Mouse (Mus musculus): ENCODE measurements around the gene Fbxo21. TPM values are rescaled to one million over a fixed set of nuclear protein-coding genes. Genes with fewer than 3 reads are reported as not detected.

The Fbxo21 gene
- 203 and 214 TPM in 2 replicates for polyA plus RNA-seq (2015; fragmentation: Nextera tagmentation; extraction: Ambion mirVana)

DNA sequence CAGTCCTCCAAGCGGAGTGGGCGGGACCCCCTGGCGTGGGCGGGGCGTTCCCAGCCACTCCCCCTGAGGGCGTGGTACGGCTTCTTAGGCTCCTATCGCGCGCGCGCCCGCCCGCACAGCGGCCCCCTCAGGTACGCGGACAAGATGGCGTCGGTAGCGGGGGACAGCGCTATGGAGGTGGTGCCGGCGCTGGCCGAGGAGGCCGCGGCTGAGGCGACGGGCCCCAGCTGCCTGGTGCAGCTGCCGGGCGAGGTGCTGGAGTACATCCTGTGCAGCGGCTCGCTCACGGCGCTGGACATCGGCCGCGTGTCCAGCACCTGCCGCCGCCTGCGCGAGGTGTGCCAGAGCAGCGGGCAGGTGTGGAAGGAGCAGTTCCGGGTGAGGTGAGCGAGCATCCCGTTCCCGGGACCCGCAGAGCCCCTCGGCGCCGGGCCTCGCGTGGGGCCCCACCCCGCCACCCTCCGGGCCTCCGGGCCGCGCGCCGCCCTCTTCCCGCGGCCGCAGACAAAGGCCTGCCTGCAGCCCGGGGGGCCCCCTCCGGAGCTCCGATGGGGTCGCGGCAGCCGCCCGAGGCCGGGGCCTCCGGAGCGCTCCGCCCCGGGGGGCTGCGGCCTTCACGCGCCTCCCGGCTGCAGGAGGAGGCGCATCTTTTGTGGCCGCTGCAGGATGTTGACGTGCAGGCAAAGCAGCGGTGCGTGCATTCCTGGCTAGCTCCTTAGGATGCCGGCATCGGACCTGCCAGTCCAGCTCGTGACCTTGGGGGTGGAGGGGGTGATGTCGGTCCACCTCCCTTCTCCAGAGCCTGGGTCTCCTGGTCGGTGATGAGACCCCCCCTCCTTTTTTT, at the start of gene Fbxo21:
TSS of gene Fbxo21 (plus strand) at position 74 of the 844 bp plus-strand sequence.
- peak; percentile 91 for ATAC-seq
- H3K36me3 ChIP-seq (ENCODE audit: control insufficient read depth, insufficient read depth) = 0 out of 2 replicates have a peak, but pooled peaks cover 4% of the 10 kb centered on the region
- peak within 1 kb of the TSS; percentile 89 for H3K27ac ChIP-seq (ENCODE audit: low read length)
- under 1% methylated on average over 86 of the region's 88 CpGs for WGBS
- no peaks in the 10 kb centered on the region for H3K9me3 ChIP-seq (ENCODE audit: control insufficient read depth, low read length)
- peak within 1 kb of the TSS; percentile 79 for H3K4me2 ChIP-seq (ENCODE audit: low read length)
- peak within 1 kb of the TSS; percentile 99 for H3K4me3 ChIP-seq (replicated peaks; ENCODE audit: low read length)
- H3K9ac ChIP-seq (replicated peaks; ENCODE audit: low read depth, low read length) = peak within 1 kb of the TSS; percentile 100
- no peaks in the 10 kb centered on the region for H3K27me3 ChIP-seq (replicated peaks; ENCODE audit: control insufficient read depth, insufficient read depth, low read length)
- peaks cover 26% of the 10 kb centered on the region for H3K4me1 ChIP-seq (replicated peaks; ENCODE audit: control insufficient read depth, insufficient read depth, low read length)

DNA sequence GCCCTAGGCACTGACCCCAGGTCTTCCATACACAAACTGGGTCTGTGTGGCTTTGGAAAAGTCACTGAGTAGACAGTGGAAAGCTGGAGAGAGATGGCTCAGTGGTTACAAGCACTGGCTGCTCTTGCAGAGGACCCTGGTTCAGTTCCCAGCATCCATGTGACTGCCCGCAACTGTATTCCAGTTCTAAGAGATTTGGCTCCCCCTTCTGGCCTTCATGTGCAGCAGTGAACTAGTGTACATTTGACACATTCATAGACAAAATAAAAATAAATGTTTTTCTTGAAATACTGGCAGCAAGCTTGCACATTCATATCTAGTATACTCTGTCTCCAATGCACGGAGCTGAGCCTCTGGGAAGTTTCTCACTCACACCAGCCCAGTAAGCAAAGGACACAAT, 48.0 kb upstream of the Fbxo21 start:
- 92% methylated on average over 2 of the region's 2 CpGs for WGBS
- ATAC-seq = no peak
- no peaks in the 10 kb centered on the region for H3K36me3 ChIP-seq (ENCODE audit: control insufficient read depth, insufficient read depth)
- H3K27me3 ChIP-seq (replicated peaks; ENCODE audit: control insufficient read depth, insufficient read depth, low read length) = no peaks in the 10 kb centered on the region
- H3K4me3 ChIP-seq (replicated peaks; ENCODE audit: low read length) = no peak overlapping the region
- H3K9me3 ChIP-seq (ENCODE audit: control insufficient read depth, low read length) = peaks cover 2% of the 10 kb centered on the region; the same call in 1 of the 2 replicates
- no peak overlapping the region for H3K4me2 ChIP-seq (ENCODE audit: low read length)
- peaks cover 12% of the 10 kb centered on the region for H3K4me1 ChIP-seq (replicated peaks; ENCODE audit: control insufficient read depth, insufficient read depth, low read length)
- H3K27ac ChIP-seq (ENCODE audit: low read length) = no peak overlapping the region
- H3K9ac ChIP-seq (replicated peaks; ENCODE audit: low read depth, low read length) = no peak overlapping the region

DNA sequence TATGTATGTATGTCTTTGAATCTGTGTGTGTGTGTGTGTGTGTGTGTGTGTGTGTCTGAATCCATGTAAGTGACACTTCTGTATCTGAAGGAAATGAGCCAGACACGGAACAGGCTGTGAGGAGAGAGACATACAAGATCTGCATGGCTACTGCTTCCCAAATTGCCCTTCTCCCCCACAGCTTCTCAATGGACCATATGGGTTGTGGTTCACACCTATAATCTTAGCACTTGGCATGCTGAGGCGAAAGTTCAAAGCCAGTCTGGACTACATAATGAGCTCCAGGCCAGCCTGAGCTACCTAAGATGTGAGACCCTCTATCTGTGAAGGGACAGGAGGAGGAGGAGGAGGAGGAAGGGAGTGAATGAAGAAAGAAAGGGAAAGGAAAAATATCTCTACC, 44.3 kb upstream of the Fbxo21 start:
- Histone ChIP-seq H3K27ac (ENCODE audit: low read length) (peak overlapping the region; percentile 71), H3K4me1 (replicated peaks; ENCODE audit: control insufficient read depth, insufficient read depth, low read length) (peaks cover 14% of the 10 kb centered on the region), H3K27me3 (replicated peaks; ENCODE audit: control insufficient read depth, insufficient read depth, low read length) (no peaks in the 10 kb centered on the region), H3K36me3 (ENCODE audit: control insufficient read depth, insufficient read depth) (no peaks in the 10 kb centered on the region), H3K4me2 (ENCODE audit: low read length) (no peak overlapping the region), H3K9me3 (ENCODE audit: control insufficient read depth, low read length) (peaks cover 2% of the 10 kb centered on the region; the same call in 1 of the 2 replicates), H3K9ac (replicated peaks; ENCODE audit: low read depth, low read length) (no peak overlapping the region), H3K4me3 (replicated peaks; ENCODE audit: low read length) (no peak overlapping the region)
- 55% methylated on average over 2 of the region's 2 CpGs for WGBS
- peak; percentile 61 for ATAC-seq

DNA sequence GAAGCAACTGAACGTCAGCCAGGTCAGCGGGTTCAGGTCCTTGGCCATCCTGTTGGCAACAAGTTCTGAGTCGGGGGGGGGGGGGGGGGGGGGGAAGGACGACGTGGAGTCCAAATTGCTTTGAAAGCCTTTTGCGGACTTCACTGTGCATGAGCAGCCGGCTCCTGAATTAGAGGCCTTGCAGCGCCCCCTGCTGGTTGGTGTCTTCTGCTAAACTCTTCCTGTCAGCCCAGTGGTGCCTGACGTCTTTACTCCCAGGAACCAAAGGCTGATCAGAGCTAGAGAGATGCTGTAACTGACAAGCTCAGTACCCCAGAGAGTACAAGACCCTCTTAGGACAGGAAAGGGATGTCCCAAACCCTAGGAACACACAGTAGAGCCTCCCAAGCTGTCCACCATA, 43.7 kb upstream of the Fbxo21 start:
- Histone ChIP-seq H3K4me1 (replicated peaks; ENCODE audit: control insufficient read depth, insufficient read depth, low read length) (peaks cover 15% of the 10 kb centered on the region), H3K36me3 (ENCODE audit: control insufficient read depth, insufficient read depth) (no peaks in the 10 kb centered on the region), H3K4me2 (ENCODE audit: low read length) (no peak overlapping the region), H3K27ac (ENCODE audit: low read length) (peak overlapping the region; percentile 71), H3K4me3 (replicated peaks; ENCODE audit: low read length) (no peak overlapping the region), H3K9ac (replicated peaks; ENCODE audit: low read depth, low read length) (no peak overlapping the region), H3K27me3 (replicated peaks; ENCODE audit: control insufficient read depth, insufficient read depth, low read length) (no peaks in the 10 kb centered on the region), H3K9me3 (ENCODE audit: control insufficient read depth, low read length) (peaks cover 2% of the 10 kb centered on the region; the same call in 1 of the 2 replicates)
- ATAC-seq = peak; percentile 80
- WGBS = under 1% methylated on average over 8 of the region's 9 CpGs

DNA sequence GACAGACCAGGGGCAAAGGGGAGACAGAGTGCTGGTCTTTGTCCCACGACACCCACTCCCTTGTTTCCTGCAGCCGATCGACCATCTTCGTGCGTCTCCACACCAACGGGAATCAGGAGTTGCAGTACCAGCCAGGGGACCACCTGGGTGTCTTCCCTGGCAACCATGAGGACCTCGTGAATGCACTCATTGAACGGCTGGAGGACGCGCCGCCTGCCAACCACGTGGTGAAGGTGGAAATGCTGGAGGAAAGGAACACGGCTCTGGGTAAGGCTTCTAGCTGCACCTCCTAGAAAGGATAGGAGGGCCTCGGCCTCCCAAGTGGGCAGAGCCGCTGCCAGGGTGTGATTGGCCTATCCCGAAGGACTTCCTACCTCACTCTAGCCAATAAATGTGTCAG, 40.2 kb upstream of the Fbxo21 start:
- no peak for ATAC-seq
- Histone ChIP-seq H3K4me1 (replicated peaks; ENCODE audit: control insufficient read depth, insufficient read depth, low read length) (peaks cover 21% of the 10 kb centered on the region), H3K4me3 (replicated peaks; ENCODE audit: low read length) (no peak overlapping the region), H3K4me2 (ENCODE audit: low read length) (no peak overlapping the region), H3K9me3 (ENCODE audit: control insufficient read depth, low read length) (no peaks in the 10 kb centered on the region), H3K27ac (ENCODE audit: low read length) (no peak overlapping the region), H3K36me3 (ENCODE audit: control insufficient read depth, insufficient read depth) (no peaks in the 10 kb centered on the region), H3K27me3 (replicated peaks; ENCODE audit: control insufficient read depth, insufficient read depth, low read length) (no peaks in the 10 kb centered on the region), H3K9ac (replicated peaks; ENCODE audit: low read depth, low read length) (no peak overlapping the region)
- 59% methylated on average over 16 of the region's 16 CpGs for WGBS

DNA sequence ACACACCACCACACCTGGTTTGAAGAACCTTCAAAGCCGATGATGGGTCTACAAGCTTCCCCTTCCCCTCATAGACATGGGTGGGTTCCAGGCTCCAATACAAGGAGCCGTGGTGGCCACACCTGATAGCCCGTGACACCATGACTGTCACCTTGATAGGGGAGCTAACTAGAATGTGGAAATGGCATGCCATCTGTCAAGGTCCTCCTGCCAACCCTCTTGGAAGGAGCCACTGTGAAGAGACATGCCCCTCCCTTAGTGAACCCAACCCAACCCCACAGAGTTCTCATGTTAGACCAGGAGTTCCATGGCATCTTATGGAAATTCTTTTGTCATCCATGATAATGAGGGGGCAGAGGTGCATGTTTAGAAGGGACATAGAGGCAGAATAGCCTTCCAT, 39.3 kb upstream of the Fbxo21 start:
- Histone ChIP-seq H3K4me3 (replicated peaks; ENCODE audit: low read length) (no peak overlapping the region), H3K9ac (replicated peaks; ENCODE audit: low read depth, low read length) (no peak overlapping the region), H3K27ac (ENCODE audit: low read length) (no peak overlapping the region), H3K4me1 (replicated peaks; ENCODE audit: control insufficient read depth, insufficient read depth, low read length) (peaks cover 18% of the 10 kb centered on the region), H3K4me2 (ENCODE audit: low read length) (no peak overlapping the region), H3K9me3 (ENCODE audit: control insufficient read depth, low read length) (no peaks in the 10 kb centered on the region), H3K36me3 (ENCODE audit: control insufficient read depth, insufficient read depth) (no peaks in the 10 kb centered on the region), H3K27me3 (replicated peaks; ENCODE audit: control insufficient read depth, insufficient read depth, low read length) (no peaks in the 10 kb centered on the region)
- ATAC-seq = no peak
- WGBS = 74% methylated on average over 3 of the region's 3 CpGs

DNA sequence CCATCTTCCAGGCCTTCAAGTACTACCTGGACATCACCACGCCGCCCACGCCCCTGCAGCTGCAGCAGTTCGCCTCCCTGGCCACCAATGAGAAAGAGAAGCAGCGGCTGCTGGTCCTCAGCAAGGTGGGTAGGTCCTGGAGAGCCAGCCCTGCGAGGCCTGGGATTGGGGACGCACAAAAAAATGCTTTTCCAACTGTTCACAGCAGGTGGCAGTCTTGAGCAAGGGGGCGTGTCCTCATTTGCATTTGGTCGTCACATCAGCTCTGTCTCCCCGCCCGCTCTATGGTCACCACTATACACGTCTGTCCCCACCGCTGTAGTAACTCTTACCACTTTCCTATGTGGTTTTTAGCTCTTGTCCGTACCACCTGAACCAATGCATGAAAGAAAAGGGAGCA, 38.3 kb upstream of the Fbxo21 start:
- Histone ChIP-seq H3K4me2 (ENCODE audit: low read length) (peak overlapping the region; percentile 30; the same call in 1 of the 2 replicates), H3K27ac (ENCODE audit: low read length) (0 out of 2 replicates have a peak overlapping the region, but pooled peaks have one; percentile 27), H3K9ac (replicated peaks; ENCODE audit: low read depth, low read length) (no peak overlapping the region), H3K9me3 (ENCODE audit: control insufficient read depth, low read length) (no peaks in the 10 kb centered on the region), H3K4me1 (replicated peaks; ENCODE audit: control insufficient read depth, insufficient read depth, low read length) (peaks cover 9% of the 10 kb centered on the region), H3K36me3 (ENCODE audit: control insufficient read depth, insufficient read depth) (no peaks in the 10 kb centered on the region), H3K27me3 (replicated peaks; ENCODE audit: control insufficient read depth, insufficient read depth, low read length) (no peaks in the 10 kb centered on the region), H3K4me3 (replicated peaks; ENCODE audit: low read length) (peak overlapping the region; percentile 16; the same call in 1 of the 2 replicates)
- ATAC-seq = no peak
- WGBS = 11% methylated on average over 14 of the region's 14 CpGs

DNA sequence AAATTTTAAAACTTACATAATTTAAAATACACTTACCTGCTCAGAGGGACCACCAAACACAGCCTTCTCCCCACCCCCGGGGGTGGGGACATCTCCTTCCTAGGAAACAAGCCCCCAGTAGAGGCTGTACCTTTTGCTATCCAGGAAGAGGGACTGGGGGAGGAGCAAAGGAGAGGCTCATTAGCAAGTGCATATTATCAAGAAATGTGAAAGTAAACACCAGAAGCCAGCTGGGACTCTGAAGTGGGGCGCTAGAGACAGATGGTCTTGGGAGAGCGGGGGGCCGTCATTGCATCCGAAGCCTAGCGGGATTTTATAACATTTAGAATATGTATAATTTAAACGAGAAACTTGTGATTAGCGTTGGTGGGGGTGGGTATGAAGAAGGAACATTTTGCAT, 37.1 kb upstream of the Fbxo21 start:
- WGBS = 39% methylated on average over 8 of the region's 8 CpGs

DNA sequence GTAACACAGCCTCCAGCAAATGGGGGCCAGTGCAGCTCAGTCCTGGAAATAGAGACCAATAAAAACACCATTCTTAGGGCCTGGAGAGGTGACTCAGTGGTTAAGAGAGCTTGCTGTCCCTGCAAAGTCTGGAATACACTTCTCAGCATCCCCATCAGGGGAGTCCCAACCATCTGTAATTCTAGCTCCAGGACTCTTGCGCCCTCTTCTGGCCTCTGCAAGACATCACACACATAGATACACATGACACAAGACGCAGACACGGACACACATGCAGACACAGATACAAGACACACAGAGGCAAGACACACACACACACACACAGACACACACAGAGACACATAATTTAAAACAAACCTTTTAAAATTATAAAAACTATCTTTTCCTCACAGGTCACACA, 35.0 kb upstream of the Fbxo21 start:
- WGBS = 75% methylated on average over 3 of the region's 3 CpGs
- peaks cover 9% of the 10 kb centered on the region for H3K4me1 ChIP-seq (replicated peaks; ENCODE audit: control insufficient read depth, insufficient read depth, low read length)
- H3K9me3 ChIP-seq (ENCODE audit: control insufficient read depth, low read length) = no peaks in the 10 kb centered on the region
- H3K9ac ChIP-seq (replicated peaks; ENCODE audit: low read depth, low read length) = no peak overlapping the region
- H3K27me3 ChIP-seq (replicated peaks; ENCODE audit: control insufficient read depth, insufficient read depth, low read length) = no peaks in the 10 kb centered on the region
- no peaks in the 10 kb centered on the region for H3K36me3 ChIP-seq (ENCODE audit: control insufficient read depth, insufficient read depth)
- ATAC-seq = no peak
- no peak overlapping the region for H3K27ac ChIP-seq (ENCODE audit: low read length)
- H3K4me2 ChIP-seq (ENCODE audit: low read length) = no peak overlapping the region
- no peak overlapping the region for H3K4me3 ChIP-seq (replicated peaks; ENCODE audit: low read length)

More for the DNA sequence above, 37.1 kb upstream of the Fbxo21 start:
- no peak overlapping the region for H3K4me2 ChIP-seq (ENCODE audit: low read length)
- H3K27me3 ChIP-seq (replicated peaks; ENCODE audit: control insufficient read depth, insufficient read depth, low read length) = no peaks in the 10 kb centered on the region
- ATAC-seq = peak; percentile 91
- no peak overlapping the region for H3K9ac ChIP-seq (replicated peaks; ENCODE audit: low read depth, low read length)
- H3K4me1 ChIP-seq (replicated peaks; ENCODE audit: control insufficient read depth, insufficient read depth, low read length) = peaks cover 9% of the 10 kb centered on the region
- H3K9me3 ChIP-seq (ENCODE audit: control insufficient read depth, low read length) = no peaks in the 10 kb centered on the region
- no peaks in the 10 kb centered on the region for H3K36me3 ChIP-seq (ENCODE audit: control insufficient read depth, insufficient read depth)
- peak overlapping the region; percentile 49; the same call in 1 of the 2 replicates for H3K27ac ChIP-seq (ENCODE audit: low read length)
- H3K4me3 ChIP-seq (replicated peaks; ENCODE audit: low read length) = no peak overlapping the region

Data from forebrain, embryonic 16.5 days (tissue).